Mouse (Mus musculus): ENCODE measurements around the gene Gm20538.

- no peak for TF ChIP-seq GATA1 (IDR thresholded peaks at IDR 0.05; ENCODE audit: borderline replicate concordance, low read length)
- TF ChIP-seq CTCF (IDR thresholded peaks at IDR 0.05; ENCODE audit: low read depth, low read length), result peak; percentile 100
- no peak for TF ChIP-seq GATA2 (IDR thresholded peaks at IDR 0.05; ENCODE audit: borderline replicate concordance, low read depth, low read length)
- no peak for TF ChIP-seq POLR2AphosphoS5 (IDR thresholded peaks at IDR 0.05; ENCODE audit: insufficient replicate concordance, low read depth, low read length)
- TF ChIP-seq TAL1 (conservative IDR thresholded peaks at IDR 0.05; ENCODE audit: low read depth, low read length), result no peak
These were observed 30.1 kb upstream of the Gm20538 start for GRCm38 (mm10) chr19:44582638-44583309.
